Mouse (Mus musculus) lung, embryonic 15.5 days (tissue): ENCODE measurements around the gene Exosc10. TPM values are rescaled to one million over a fixed set of nuclear protein-coding genes. Genes with fewer than 3 reads are reported as not detected.

Experiments
- ATAC-seq: fragments of 200-750 bp; cut with Nextera tagmentation; 2 replicates; pipeline ENCODE4 v1.8.0; 2017; ENCODE audit warnings: moderate number of reproducible peaks, borderline replicate concordance; ENCODE audit not compliant: low FRiP score, low TSS enrichment; ENCODE audit errors: extremely low read depth
- H3K27ac ChIP-seq: fragments of 300-500 bp; sonication (generic); 2 replicates; pipeline ENCODE4 v1.5.1; 2015; ENCODE audit warnings: moderate library complexity, mild to moderate bottlenecking, inconsistent platforms
- H3K27me3 ChIP-seq: fragments of 300-500 bp; sonication (generic); 2 replicates; pipeline ENCODE4 v1.6.1; 2015; ENCODE audit warnings: inconsistent platforms
- H3K36me3 ChIP-seq: fragments of 300-500 bp; sonication (generic); 2 replicates; pipeline ENCODE4 v1.6.1; 2015; ENCODE audit warnings: inconsistent platforms
- H3K4me1 ChIP-seq: fragments of 300-500 bp; sonication (generic); 2 replicates; pipeline ENCODE4 v1.6.1; 2015; ENCODE audit warnings: inconsistent platforms
- H3K4me2 ChIP-seq: fragments of 300-500 bp; sonication (generic); 2 replicates; pipeline ENCODE4 v1.6.1; 2015; ENCODE audit warnings: inconsistent platforms, mild to moderate bottlenecking, moderate library complexity
- H3K4me3 ChIP-seq: fragments of 300-500 bp; sonication (generic); 2 replicates; pipeline ENCODE4 v1.5.1; 2015; ENCODE audit warnings: mild to moderate bottlenecking, inconsistent platforms
- H3K9ac ChIP-seq: fragments of 300-500 bp; sonication (generic); 2 replicates; pipeline ENCODE4 v1.6.1; 2015; ENCODE audit warnings: inconsistent platforms
- H3K9me3 ChIP-seq: fragments of 300-500 bp; sonication (generic); 2 replicates; pipeline ENCODE4 v1.6.1; 2016; ENCODE audit warnings: inconsistent platforms
- WGBS: fragments of 180-500 bp; shearing (Covaris S2); methylation state at CpG from one replicate; pipeline ENCODE4 v1.1.7; 2015; 5-methylcytosine and 5-hydroxymethylcytosine counted together
- polyA plus RNA-seq: library from polyadenylated mRNA; unstranded; fragments of >200 nt; fragmentation: Nextera tagmentation; extraction: Ambion mirVana; gene quantifications from 2 replicates; pipeline ENCODE4 v1.2.1, GENCODE M21; 2015

The Exosc10 gene
- polyA plus RNA-seq, 1 experiment from 2014 or later = 93.8 TPM

GRCm38 (mm10) chr4:148598826-148599225 is 40.6 kb downstream of the Exosc10 start:
- H3K4me2 ChIP-seq = no peak overlapping the region
- H3K36me3 ChIP-seq = peaks cover 47% of the 10 kb centered on the region
- WGBS = 93% methylated on average over 12 of the region's 12 CpGs
- no peak for ATAC-seq
- no peak overlapping the region for H3K4me3 ChIP-seq
- H3K9me3 ChIP-seq = no peaks in the 10 kb centered on the region
- no peak overlapping the region for H3K9ac ChIP-seq
- no peak overlapping the region for H3K27ac ChIP-seq
- no peaks in the 10 kb centered on the region for H3K4me1 ChIP-seq
- no peaks in the 10 kb centered on the region for H3K27me3 ChIP-seq

- Histone ChIP-seq H3K27ac (no peak overlapping the region), H3K4me2 (no peak overlapping the region), H3K4me3 (no peak overlapping the region), H3K9ac (no peak overlapping the region), H3K4me1 (no peaks in the 10 kb centered on the region), H3K9me3 (no peaks in the 10 kb centered on the region), H3K36me3 (peaks cover 32% of the 10 kb centered on the region), H3K27me3 (no peaks in the 10 kb centered on the region)
- WGBS = 89% methylated on average over 4 of the region's 4 CpGs
- ATAC-seq = no peak
Observed at GRCm38 (mm10) chr4:148600316-148600715, 42.1 kb downstream of the Exosc10 start.

GRCm38 (mm10) chr4:148601871-148602270 is 43.6 kb downstream of the Exosc10 start:
- 66% methylated on average over 4 of the region's 4 CpGs for WGBS
- ATAC-seq = no peak

GRCm38 (mm10) chr4:148602357-148603120 is 44.3 kb downstream of the Exosc10 start, which contains the start of gene Masp2:
Gene Masp2 (plus strand): TSS chr4:148602554.
- peaks cover 12% of the 10 kb centered on the region for H3K36me3 ChIP-seq
- 79% methylated on average over 14 of the region's 14 CpGs for WGBS
- H3K4me2 ChIP-seq = no peak within 1 kb of the TSS
- no peak within 1 kb of the TSS for H3K9ac ChIP-seq
- ATAC-seq = no peak
- H3K27me3 ChIP-seq = no peaks in the 10 kb centered on the region
- H3K9me3 ChIP-seq = no peaks in the 10 kb centered on the region
- H3K27ac ChIP-seq = no peak within 1 kb of the TSS
- no peak within 1 kb of the TSS for H3K4me3 ChIP-seq
- H3K4me1 ChIP-seq = no peaks in the 10 kb centered on the region

More at GRCm38 (mm10) chr4:148601871-148602270, 43.6 kb downstream of the Exosc10 start:
- no peaks in the 10 kb centered on the region for H3K27me3 ChIP-seq
- no peak overlapping the region for H3K4me3 ChIP-seq
- no peak overlapping the region for H3K27ac ChIP-seq
- H3K36me3 ChIP-seq = peaks cover 17% of the 10 kb centered on the region
- H3K9ac ChIP-seq = no peak overlapping the region
- no peaks in the 10 kb centered on the region for H3K4me1 ChIP-seq
- H3K9me3 ChIP-seq = no peaks in the 10 kb centered on the region
- no peak overlapping the region for H3K4me2 ChIP-seq

GRCm38 (mm10) chr4:148603376-148604139 is 45.3 kb downstream of the Exosc10 start:
- 65% methylated on average over 10 of the region's 10 CpGs for WGBS
- ATAC-seq = peak; percentile 15; the same call in 1 of the 2 replicates
- no peak overlapping the region for H3K4me3 ChIP-seq

GRCm38 (mm10) chr4:148604141-148604540 is 45.9 kb downstream of the Exosc10 start:
- Histone ChIP-seq H3K9me3 (no peaks in the 10 kb centered on the region), H3K27me3 (no peaks in the 10 kb centered on the region), H3K36me3 (peaks cover 4% of the 10 kb centered on the region; the same call in 1 of the 2 replicates), H3K4me3 (no peak overlapping the region), H3K27ac (no peak overlapping the region), H3K4me1 (0 out of 2 replicates have a peak, but pooled peaks cover 5% of the 10 kb centered on the region), H3K4me2 (no peak overlapping the region), H3K9ac (no peak overlapping the region)
- 72% methylated on average over 7 of the region's 7 CpGs for WGBS
- no peak for ATAC-seq

More at GRCm38 (mm10) chr4:148603376-148604139, 45.3 kb downstream of the Exosc10 start:
- 0 out of 2 replicates have a peak, but pooled peaks cover under 1% of the 10 kb centered on the region for H3K4me1 ChIP-seq
- peaks cover 9% of the 10 kb centered on the region for H3K36me3 ChIP-seq
- no peaks in the 10 kb centered on the region for H3K9me3 ChIP-seq
- no peak overlapping the region for H3K4me2 ChIP-seq
- H3K27me3 ChIP-seq = no peaks in the 10 kb centered on the region
- no peak overlapping the region for H3K9ac ChIP-seq
- no peak overlapping the region for H3K27ac ChIP-seq

GRCm38 (mm10) chr4:148604541-148605165 is 46.4 kb downstream of the Exosc10 start:
- H3K4me1 ChIP-seq = 0 out of 2 replicates have a peak, but pooled peaks cover 5% of the 10 kb centered on the region
- no peak overlapping the region for H3K4me2 ChIP-seq
- no peaks in the 10 kb centered on the region for H3K36me3 ChIP-seq
- 84% methylated on average over 3 of the region's 3 CpGs for WGBS
- H3K27ac ChIP-seq = no peak overlapping the region
- H3K27me3 ChIP-seq = no peaks in the 10 kb centered on the region
- ATAC-seq = 0 out of 2 replicates have a peak, but pooled peaks have one; percentile 6
- H3K4me3 ChIP-seq = no peak overlapping the region
- H3K9me3 ChIP-seq = no peaks in the 10 kb centered on the region
- no peak overlapping the region for H3K9ac ChIP-seq

- ATAC-seq = no peak
- Histone ChIP-seq H3K4me1 (0 out of 2 replicates have a peak, but pooled peaks cover 5% of the 10 kb centered on the region), H3K4me3 (no peak overlapping the region), H3K9me3 (no peaks in the 10 kb centered on the region), H3K27me3 (no peaks in the 10 kb centered on the region), H3K27ac (no peak overlapping the region), H3K4me2 (no peak overlapping the region), H3K36me3 (peaks cover 8% of the 10 kb centered on the region), H3K9ac (no peak overlapping the region)
- WGBS = 26% methylated on average over 5 of the region's 5 CpGs
Observed at GRCm38 (mm10) chr4:148607758-148608157, 49.5 kb downstream of the Exosc10 start.

- ATAC-seq = no peak
- Histone ChIP-seq H3K4me2 (no peak overlapping the region), H3K4me1 (0 out of 2 replicates have a peak, but pooled peaks cover 5% of the 10 kb centered on the region), H3K4me3 (no peak overlapping the region), H3K9me3 (no peaks in the 10 kb centered on the region), H3K9ac (no peak overlapping the region), H3K27me3 (no peaks in the 10 kb centered on the region), H3K36me3 (peaks cover 24% of the 10 kb centered on the region), H3K27ac (no peak overlapping the region)
- WGBS = 82% methylated on average over 5 of the region's 5 CpGs
Observed at GRCm38 (mm10) chr4:148609805-148610204, 51.6 kb downstream of the Exosc10 start.

- Histone ChIP-seq H3K4me2 (no peak overlapping the region), H3K36me3 (peaks cover 34% of the 10 kb centered on the region), H3K9ac (no peak overlapping the region), H3K4me3 (no peak overlapping the region), H3K4me1 (0 out of 2 replicates have a peak, but pooled peaks cover 5% of the 10 kb centered on the region), H3K27ac (no peak overlapping the region), H3K9me3 (no peaks in the 10 kb centered on the region), H3K27me3 (no peaks in the 10 kb centered on the region)
- WGBS = 63% methylated on average over 5 of the region's 5 CpGs
- ATAC-seq = no peak
Observed at GRCm38 (mm10) chr4:148610631-148611364, 52.6 kb downstream of the Exosc10 start.

- Histone ChIP-seq H3K9ac (no peak overlapping the region), H3K27me3 (no peaks in the 10 kb centered on the region), H3K27ac (no peak overlapping the region), H3K4me3 (no peak overlapping the region), H3K9me3 (no peaks in the 10 kb centered on the region), H3K36me3 (peaks cover 49% of the 10 kb centered on the region), H3K4me2 (no peak overlapping the region), H3K4me1 (0 out of 2 replicates have a peak, but pooled peaks cover 5% of the 10 kb centered on the region)
- WGBS = 59% methylated on average over 4 of the region's 4 CpGs
- ATAC-seq = no peak
Observed at GRCm38 (mm10) chr4:148612557-148612956, 54.3 kb downstream of the Exosc10 start.
